Mouse (Mus musculus): ENCODE measurements at regions not wholly inside any gene's neighbourhood (a gene's known extent, or its start where the extent isn't known, plus 50 kb on each side); places are given as distances from the start of the nearest gene placed in this dataset.

DNA sequence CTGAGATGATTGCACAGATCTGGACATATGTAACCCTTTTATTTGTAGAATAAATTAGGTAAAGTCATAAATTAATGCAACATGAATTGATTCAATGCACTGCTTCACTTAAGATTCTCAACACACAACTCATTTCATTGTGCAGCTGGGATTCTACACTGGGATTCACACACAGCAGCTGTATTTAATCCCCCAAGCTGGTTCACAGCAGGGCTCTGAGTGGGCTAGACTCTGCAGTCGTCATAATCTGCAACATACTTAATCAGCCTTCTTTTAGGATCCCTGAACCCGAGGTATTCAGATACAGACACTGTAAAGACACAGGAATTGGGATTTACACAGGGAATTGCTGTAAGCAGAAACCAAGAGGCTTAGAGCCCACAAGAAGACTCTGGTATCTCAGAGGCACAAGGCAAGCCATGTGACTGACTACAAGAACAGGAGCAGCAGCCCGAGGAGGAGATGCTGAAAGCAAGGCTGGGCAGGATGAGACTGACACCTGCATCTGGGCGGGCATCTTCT lies 135.7 kb downstream of the Raet1d start:
- TF ChIP-seq EP300 (IDR thresholded peaks at IDR 0.05; ENCODE audit: insufficient read depth, low read depth, low read length) (no peak), CTCF (IDR thresholded peaks at IDR 0.05; ENCODE audit: low read depth, low read length) (no peak), POLR2A (IDR thresholded peaks at IDR 0.05; ENCODE audit: insufficient read depth, low read length) (no peak)

More for the DNA sequence above, 135.7 kb downstream of the Raet1d start:
- Histone ChIP-seq H3K4me1 (ENCODE audit: control insufficient read depth, insufficient read depth, low read length) (no peaks in the 10 kb centered on the region), H3K27ac (ENCODE audit: insufficient read depth, low read length) (no peak overlapping the region), H3K27me3 (ENCODE audit: control insufficient read depth, insufficient read depth, low read length, poor library complexity, severe bottlenecking) (no peaks in the 10 kb centered on the region), H3K9me3 (replicated peaks; ENCODE audit: control insufficient read depth, insufficient read depth, low read length, poor library complexity, severe bottlenecking) (peaks cover 20% of the 10 kb centered on the region), H3K9ac (ENCODE audit: low read depth, poor library complexity, severe bottlenecking) (no peak overlapping the region), H3K36me3 (ENCODE audit: control insufficient read depth, insufficient read depth, low read length, poor library complexity, severe bottlenecking) (no peaks in the 10 kb centered on the region), H3K4me3 (ENCODE audit: low read depth, low read length) (no peak overlapping the region)
